Mouse (Mus musculus): ENCODE measurements around the gene Spi1.
A peak's percentile ranks its signal among the peaks of the same experiment; 100 is the strongest.
"Not testable (repeated sequence)": the region's sequence is repeated elsewhere in the genome, so short reads cannot be mapped to it uniquely, and the experiment has no call there.

Gene Spi1

DNA sequence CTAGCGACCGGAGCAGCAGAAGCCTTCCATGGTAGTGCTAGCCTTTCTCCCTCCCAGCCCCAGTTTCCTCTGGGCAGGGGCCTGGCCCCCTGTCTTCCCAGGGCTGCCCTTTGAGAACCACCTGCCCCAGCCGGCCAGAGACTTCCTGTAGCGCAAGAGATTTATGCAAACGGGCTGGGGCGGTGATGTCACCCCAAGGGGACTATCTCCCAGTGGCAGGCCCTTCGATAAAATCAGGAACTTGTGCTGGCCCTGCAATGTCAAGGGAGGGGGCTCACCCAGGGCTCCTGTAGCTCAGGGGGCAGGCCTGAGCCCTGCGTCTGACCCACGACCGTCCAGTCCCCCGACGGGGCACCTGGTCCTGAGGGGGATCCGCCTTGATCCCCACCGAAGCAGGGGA is 14.3 kb downstream of the Spi1 start:
- DNase-seq (ENCODE audit: low read depth, low spot score) = peak; percentile 30

DNA sequence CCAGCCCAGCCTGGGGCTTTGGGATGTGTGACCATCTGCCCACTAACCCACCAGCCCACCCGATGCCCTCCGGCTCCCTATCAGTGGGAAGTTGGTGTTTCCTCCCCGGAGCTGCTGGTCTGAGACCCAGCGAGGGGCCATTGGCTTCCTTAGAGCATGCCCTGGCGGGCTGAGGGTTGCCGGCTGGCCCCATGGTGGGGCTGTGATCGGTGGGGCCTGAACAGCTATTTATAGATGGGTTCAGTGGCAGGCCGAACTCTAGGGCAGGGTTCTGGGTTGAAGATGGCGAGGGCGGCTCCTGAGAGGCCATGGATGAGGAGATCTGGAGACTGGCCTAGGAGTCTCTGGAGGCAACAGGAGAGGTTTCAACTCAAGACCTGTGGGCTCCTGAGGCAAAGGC is 14.8 kb downstream of the Spi1 start:
- no peak for DNase-seq (ENCODE audit: low read depth, low spot score)

DNA sequence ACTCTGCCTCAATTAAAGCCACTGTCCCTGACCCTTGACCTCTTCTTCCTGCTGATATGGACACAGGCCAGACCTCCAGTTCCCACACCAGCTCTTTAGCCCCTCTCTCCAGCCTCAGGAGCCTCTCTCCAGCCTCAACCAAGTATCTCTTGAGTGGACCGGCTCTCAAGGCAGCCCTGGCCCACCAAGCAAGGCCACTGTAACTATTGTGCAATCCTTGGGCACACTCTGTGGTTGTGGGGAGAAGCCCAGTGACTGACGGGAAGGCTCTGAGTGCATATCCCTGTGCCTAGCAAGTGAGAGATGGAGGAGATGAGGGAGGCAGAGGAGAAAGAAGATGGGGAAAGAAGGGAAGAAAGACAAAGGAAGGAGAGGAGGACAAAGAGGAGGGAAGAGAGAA is 16.0 kb downstream of the Spi1 start:
- DNase-seq (ENCODE audit: low read depth, low spot score) = no peak

DNA sequence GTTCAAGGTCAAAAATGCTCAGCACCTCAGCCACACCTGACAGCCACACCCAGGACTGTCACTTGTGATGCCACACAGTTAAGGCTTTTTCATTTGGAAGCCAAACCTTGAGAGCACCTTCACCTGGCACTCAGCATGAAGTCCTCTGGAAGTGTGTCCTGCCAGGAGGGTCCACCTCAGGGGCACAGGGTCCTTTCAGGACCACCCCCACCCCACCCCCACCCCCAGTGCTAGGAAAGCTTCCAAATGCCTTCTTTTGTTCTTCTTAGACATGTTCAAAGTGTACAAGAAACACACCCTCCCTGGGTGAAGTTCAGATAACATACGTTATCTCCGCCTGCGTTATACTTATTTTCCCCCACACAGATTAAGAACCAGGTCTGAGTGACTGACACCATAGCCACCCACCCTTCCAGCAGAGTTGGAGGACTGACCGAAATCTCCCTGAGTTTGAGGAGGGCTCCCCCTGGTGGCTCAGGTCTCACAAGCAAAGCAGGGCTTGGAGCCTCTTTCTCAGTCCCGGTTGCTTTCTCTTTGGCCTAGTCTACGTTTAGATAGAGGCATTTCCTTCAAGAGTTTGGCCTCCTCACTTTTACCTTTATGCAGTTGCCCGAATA is 19.0 kb downstream of the Spi1 start:
- DNase-seq (ENCODE audit: low read depth, low spot score) = peak; percentile 96

DNA sequence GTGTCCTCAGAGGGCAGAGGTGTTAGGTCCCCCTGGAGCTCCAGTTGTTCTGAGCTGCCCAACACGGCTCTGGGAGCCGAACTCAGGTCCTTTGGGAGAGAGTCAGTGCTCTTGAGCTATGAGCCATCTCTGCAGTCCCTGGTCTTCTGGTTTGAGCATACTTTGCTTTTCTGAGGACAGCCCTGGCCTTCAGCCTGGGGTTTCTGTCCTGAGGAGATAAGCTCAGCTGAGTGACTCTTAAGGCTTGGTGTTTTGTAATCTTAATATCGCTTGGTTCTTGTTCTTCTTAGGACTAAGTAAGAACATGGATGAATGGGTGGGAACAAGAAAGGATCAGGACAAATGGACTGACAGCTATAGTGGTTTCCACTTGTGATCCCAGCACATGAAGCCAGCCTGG is 26.0 kb downstream of the Spi1 start:
- no peak for DNase-seq (ENCODE audit: low read depth, low spot score)

DNA sequence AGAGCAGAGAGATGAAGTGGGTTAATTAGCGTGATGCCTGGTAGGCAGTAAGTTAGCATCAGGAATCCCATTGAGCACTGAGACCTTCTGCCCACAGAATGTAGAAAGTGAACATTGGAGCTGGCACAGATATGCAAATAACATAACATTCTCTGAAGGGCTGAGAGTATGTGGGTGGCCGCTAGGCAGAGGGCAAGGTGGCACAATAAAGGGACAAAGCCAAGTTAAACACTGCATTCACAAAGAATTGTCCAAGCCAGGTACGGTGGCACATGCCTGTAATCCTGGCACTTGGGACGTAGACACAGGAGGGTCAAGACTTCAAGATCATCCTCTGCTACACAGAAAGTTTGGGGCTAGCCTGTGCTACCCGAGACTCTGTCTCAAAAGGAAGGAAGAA is 27.1 kb downstream of the Spi1 start:
- DNase-seq (ENCODE audit: low read depth, low spot score) = no peak

DNA sequence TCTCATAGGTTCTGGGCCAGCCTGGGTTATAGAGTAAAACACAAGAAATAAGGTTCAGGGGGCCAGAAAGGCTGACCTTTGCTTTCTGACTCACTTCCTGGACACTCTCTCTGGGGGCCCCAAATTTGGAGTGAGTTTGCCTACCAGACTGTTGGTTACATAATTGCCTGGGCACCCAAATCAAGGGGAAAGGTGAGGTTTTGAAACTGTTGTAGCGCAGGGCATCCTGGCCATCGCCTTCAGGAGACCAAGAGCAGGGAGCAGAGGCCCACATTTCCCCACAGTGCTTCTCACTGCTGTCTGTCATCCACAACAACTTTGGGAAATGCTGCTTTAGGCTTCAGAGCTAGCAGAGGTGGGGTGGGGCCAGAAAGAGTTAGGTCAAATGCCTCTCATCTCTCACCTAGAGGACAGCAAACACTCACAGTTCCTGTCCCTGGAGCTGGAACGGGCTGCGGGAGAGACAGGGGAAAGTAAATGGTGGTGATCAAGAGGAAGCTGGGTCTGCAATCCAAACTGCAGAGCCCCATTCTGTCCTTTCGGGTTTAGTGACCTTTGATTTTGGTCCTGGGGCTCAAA is 27.7 kb downstream of the Spi1 start:
- no peak for DNase-seq (ENCODE audit: low read depth, low spot score)

DNA sequence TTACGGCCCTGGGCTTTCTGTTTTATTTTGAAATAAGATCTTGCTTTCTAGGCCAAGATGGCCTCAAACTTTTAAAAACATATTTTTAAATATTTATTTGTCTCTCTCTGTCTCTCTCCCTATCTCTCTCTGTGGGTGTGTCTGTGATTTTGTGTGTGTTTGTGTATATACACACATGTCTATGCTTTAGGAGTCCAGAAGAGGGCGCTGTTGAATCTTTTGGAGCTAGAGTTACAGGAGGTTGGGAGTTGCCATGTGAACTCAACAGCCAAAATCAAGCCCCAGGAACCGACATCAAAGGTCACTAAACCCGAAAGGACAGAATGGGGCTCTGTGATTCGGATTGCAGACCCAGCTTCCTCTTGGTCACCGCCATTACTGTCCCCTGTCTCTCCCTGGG is 28.2 kb downstream of the Spi1 start:
- DNase-seq (ENCODE audit: low read depth, low spot score) = no peak

DNA sequence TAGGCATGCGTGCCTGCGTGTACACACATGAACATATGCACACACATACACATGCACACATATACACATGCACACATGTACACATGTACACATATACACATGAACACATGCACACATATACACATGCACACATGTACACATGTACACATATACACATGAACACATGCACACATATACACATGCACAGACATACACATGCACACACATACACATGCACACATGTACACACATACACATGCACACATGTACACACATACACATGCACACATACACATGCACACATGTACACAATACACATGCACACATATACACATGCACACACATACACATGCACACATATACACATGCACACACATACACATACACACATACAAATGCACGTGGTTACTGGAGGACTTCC is 29.6 kb downstream of the Spi1 start:
- not testable (repeated sequence) for DNase-seq (ENCODE audit: low read depth, low spot score)

DNA sequence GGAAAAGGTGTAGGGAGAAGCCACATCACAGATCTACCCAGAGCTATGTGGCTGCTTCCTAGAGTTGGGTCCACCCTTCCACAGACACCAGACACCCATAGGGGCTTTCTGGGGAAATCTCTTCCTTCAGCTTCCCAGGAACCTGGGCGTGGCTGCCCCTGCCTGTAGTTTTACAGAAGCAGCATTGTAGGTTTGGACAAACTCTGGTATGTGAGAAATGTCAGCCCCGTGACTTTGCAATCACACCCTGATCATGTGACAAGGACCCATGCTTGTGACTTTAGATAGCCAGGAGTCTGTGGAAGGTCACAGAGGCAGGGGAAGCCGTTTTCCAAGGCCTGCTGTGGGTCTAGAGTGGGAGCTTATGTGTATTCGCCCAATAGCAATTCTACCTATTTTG is 30.3 kb downstream of the Spi1 start:
- DNase-seq (ENCODE audit: low read depth, low spot score) = no peak

DNA sequence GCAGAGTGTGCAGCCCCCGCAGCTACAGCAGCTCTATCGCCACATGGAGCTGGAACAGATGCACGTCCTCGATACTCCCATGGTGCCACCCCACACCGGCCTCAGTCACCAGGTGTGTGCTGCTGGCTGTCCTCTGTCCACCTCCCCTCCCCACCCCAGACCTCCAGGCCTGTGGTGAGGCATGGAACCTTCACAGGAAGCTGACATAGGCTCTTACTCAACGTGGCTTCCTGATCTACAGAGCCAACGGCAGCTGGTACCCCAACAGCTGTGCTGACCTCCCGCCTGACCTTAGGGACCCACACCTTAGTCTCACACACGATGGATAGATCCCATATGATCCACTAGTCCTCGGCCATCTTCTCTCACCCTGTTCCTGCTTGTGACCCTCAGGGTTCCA is 31.1 kb downstream of the Spi1 start:
- no peak for DNase-seq (ENCODE audit: low read depth, low spot score)

DNA sequence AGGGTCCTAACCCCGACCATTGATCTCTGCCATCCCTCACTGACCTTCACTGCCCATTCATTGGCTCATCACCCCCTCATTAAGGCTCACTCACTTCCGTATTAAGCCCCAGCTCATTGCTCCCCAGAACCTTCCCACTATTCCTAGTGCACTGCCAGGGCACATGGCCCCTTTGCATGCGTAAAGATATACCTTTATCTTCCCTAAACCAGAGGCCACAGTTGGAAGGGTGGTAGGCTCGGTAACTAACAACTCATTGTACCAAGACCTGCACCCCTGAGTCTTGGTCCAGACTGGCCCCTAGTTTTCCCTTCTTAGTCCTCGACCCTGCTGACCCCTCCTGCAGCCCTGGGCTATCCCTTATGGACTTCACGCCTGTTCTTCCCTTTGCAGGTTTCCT is 31.7 kb downstream of the Spi1 start:
- DNase-seq (ENCODE audit: low read depth, low spot score) = no peak

DNA sequence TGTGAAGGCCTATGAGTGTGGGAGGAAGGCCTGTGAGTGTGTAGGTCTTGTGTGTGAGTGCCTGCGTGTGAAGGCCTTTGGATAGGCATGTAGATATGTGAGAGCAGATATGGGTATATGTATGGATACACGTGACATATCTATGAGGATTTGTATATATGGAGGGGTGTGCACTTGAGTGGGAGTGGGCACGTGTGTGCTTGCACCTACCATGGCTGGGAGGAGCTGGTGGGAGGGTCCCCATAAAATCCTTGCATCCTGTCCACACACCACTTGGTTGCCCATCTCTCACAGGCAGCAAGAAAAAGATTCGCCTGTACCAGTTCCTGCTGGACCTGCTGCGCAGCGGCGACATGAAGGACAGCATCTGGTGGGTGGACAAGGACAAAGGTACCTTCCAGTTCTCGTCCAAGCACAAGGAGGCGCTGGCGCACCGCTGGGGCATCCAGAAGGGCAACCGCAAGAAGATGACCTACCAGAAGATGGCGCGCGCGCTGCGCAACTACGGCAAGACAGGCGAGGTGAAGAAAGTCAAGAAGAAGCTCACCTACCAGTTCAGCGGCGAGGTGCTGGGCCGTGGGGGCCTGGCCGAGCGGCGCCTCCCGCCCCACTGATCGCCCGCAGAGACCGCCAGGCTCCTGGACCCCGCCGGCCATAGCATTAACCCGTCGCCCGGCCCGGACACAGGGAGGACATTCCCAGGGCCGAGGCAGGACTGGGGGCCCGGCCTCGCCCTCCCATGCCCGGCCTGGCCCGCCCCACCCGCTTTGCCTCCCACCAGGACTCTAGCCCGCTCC is 32.8 kb downstream of the Spi1 start:
- peak; percentile 97 for DNase-seq (ENCODE audit: low read depth, low spot score)

DNA sequence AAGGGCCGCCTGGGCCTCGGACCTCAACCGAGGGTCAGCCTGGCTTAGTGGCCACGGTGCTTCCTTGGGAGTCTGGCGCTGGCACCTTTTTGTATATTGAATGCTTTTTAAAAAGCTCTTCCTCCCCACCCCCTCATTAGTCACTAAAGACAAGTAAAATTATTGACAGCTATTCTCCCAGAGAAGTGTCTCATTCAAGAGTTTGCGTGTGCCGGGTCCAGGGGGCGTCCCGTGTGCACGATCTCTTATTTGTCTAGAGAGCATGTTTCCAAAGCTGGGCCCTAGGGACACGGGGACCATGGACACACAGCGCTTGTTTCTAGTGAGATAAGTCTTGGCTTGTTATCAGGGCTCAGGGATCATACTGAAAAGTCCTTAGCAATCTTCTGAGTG is 33.4 kb downstream of the Spi1 start:
- DNase-seq (ENCODE audit: low read depth, low spot score) = no peak

DNA sequence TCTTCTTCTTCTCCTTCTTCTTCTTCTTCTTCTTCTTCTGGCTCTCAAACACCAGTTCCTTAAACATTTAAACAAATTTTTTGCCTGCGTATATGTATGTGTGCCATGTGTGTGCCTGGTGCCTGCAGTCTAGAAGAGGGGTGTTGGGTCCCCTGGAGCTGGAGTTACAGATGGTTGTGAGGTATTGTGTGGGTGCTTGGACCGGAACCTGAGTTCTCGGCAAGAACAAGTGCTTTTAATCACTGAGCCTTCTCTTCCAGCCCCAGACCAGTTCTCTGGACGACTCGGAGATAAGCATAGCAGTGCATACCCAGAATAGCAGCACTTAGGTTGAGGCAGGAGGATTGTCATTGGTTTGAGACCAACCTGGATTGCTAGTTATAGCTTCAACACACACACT is 34.7 kb downstream of the Spi1 start:
- peak; percentile 69 for DNase-seq (ENCODE audit: low read depth, low spot score)

DNA sequence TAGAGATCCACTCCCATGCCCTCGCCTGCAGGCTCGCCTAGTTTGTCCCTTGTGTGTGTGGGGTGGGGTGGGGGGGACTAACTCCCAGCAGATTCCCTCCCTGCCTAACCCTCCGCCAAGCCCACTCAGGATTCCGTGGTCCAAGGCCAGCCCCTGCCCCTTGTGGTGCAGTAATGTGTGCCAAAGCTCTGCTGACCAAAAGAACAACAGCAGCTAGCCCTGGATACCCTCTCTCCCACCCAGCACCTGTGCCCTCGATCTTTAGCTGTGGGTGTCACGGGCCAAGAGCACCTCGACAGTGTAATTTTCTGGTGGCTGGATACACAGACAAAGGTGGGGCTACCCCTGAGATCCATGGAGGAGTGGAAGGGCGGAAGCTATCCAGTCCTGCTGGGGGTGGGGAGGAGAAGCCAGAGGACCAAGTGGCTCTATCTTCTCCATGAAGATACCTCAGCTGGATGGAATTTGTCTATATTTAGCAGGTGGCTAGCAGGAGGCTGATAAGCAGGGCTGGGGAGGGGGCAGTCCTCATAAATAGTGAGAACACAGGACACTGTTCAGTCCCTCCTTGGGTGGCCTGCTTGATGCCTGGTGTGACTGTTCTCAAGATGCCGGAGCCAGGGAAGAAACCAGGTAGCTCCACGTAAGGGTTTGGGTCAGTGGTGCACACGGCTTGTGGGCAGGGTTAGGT is 35.5 kb downstream of the Spi1 start, which contains the start of gene Mybpc3:
Mybpc3 (plus strand) TSS at position 560 of the 691 bp plus-strand sequence.
- no peak for DNase-seq (ENCODE audit: low read depth, low spot score)

DNA sequence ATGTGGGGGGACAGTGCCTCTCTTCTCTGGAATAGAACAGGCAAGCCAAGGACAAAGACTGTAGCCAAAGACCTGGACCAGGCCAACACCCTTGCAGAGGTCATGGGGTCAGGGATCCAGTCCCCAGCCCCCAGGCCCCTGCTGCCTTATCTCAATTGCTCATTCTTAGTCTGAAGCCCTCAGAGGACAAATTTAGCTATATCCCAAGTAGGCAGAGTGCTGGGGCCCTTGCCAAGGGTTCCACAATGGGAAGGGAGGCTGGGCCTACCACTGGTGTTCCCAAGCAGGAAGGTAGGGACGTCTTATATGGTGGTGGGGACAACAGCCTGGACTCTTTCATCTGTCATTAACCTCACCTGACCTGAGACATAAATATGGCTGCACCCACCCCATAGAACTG is 36.5 kb downstream of the Spi1 start:
- DNase-seq (ENCODE audit: low read depth, low spot score) = no peak

DNA sequence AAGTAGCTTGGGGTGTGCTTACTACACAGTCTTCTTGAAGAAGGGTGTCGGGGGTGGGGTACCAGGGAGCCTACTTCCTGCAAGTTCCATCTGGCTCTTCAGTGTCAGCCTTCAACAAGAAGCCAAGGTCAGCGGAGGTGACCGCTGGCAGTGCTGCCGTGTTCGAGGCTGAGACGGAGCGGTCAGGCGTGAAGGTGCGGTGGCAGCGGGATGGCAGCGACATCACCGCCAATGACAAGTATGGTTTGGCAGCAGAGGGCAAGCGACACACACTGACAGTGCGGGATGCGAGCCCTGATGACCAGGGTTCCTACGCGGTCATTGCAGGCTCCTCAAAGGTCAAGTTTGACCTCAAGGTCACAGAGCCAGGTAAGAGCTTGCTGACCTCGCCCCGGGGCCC is 36.9 kb downstream of the Spi1 start:
- DNase-seq (ENCODE audit: low read depth, low spot score) = peak; percentile 91

DNA sequence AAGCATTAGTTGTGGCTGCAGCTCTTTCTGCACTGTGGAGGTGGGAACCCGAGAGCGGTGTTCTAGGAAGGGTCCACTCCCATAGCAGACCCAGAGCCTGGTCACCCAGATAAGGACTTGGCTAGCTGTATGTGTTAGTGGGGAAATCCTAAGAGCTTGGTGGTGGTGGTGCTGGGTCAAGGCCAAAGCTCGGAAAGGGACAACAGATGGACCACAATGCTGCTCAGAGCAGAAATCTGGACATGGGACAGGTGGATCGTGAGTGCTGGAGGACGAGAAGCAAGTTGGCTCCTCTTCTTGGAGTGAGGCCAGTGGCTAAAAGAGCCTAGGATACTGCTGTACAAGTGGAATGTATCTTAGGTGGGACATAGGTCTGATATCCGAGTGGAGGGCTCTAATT is 37.4 kb downstream of the Spi1 start:
- peak; percentile 99 for DNase-seq (ENCODE audit: low read depth, low spot score)

DNA sequence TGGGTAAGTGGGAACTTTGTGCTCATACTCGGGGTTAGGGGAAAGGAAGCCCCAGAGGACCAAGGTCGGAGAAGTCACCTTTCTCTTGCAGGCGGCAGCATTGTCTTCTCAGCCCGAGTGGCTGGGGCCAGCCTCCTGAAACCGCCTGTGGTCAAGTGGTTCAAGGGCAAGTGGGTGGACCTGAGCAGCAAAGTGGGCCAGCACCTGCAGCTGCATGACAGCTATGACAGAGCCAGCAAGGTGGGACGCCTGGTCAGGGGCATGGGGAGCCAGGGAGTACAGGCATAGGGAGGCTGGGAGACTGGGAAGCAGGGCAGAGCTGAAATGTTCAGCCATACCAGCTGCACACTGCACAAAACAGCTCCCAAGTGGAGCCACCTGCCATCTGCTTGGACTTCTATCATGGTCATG is 38.1 kb downstream of the Spi1 start:
- DNase-seq (ENCODE audit: low read depth, low spot score) = peak; percentile 76

DNA sequence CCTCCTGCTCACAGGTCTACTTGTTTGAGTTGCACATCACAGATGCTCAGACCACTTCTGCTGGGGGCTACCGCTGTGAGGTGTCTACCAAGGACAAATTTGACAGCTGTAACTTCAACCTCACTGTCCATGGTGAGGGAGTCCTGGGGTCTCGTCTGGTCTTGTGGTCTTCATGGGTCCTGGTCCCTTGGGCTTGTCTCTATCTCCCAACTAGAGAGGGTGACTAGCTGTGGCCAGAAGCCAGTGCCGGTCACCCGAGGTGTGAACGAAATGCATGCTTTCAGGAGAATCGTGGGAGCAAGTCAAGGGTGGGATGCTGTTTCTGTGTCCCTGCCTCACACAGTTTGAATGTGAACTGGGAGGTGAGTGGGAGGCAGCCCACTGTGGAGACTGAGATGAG is 38.8 kb downstream of the Spi1 start:
- DNase-seq (ENCODE audit: low read depth, low spot score) = peak; percentile 33

DNA sequence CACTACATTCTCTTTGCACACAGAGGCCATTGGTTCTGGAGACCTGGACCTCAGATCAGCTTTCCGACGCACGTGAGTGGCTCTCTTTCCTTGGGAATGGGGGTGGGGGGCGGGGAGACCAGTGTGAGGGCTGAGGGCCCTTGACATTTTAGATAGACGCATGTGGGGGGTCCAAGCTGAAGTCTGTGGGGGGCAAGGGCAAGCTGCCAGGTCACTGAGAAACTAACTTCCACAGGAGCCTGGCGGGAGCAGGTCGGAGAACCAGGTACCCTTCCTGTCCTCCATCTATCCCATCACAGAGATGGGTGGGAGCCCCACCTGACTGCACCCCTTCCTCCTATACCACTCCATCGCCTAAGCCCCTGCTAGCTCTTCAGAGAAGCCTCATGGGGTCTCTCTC is 39.3 kb downstream of the Spi1 start:
- no peak for DNase-seq (ENCODE audit: low read depth, low spot score)

DNA sequence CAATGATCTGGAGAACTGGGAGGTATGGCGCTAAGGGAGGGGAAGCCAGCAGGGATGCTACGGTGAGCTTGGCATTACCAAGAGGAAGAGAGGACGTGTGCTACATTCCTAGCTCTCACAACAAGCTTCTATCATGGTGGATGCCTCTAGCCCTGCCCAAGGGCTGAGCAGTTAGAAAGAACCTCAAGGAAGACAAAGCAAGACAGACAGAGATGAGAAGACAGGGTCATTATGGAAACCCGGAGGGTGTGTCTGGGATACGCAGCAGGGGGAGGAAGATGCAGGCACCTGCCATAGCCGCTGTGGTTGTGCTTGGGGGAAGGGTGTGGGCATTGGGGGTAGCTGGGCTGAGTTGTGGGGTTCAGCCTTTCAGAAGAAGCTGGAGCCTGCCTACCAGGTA is 41.3 kb downstream of the Spi1 start:
- DNase-seq (ENCODE audit: low read depth, low spot score) = no peak
